Mouse (Mus musculus) ES-Bruce4 (cell line): ENCODE data around the gene Il18.

Experiments
- CTCF ChIP-seq: IDR thresholded peaks from one replicate; pipeline ENCODE4 v1.8.1; 2011; ENCODE audit warnings: low read depth, low read length
- EP300 ChIP-seq: IDR thresholded peaks from 2 replicates; pipeline ENCODE4 v1.6.1; 2011; ENCODE audit warnings: low read depth, low read length; ENCODE audit not compliant: insufficient read depth
- POLR2A ChIP-seq: IDR thresholded peaks from one replicate; pipeline ENCODE4 v1.8.1; 2011; ENCODE audit warnings: low read length; ENCODE audit not compliant: insufficient read depth

- TF ChIP-seq CTCF (no peak), EP300 (no peak), POLR2A (no peak)
Observed at GRCm38 (mm10) chr9:50507570-50507969, 47.1 kb upstream of the Il18 start.
